Mouse (Mus musculus) thymus, adult 2 months (tissue): ENCODE data around the gene Mfsd10.

Experiments
- CTCF ChIP-seq: fragments of 200-500 bp; IDR thresholded peaks from 2 replicates; pipeline ENCODE4 v1.5.1; 2012; ENCODE audit warnings: mild to moderate bottlenecking, control low read depth, low read length, moderate library complexity, borderline replicate concordance; ENCODE audit not compliant: control insufficient read depth, poor library complexity, insufficient read depth; ENCODE audit errors: extremely low read depth
- POLR2A ChIP-seq: fragments of 200-500 bp; IDR thresholded peaks from 2 replicates; pipeline ENCODE4 v1.6.1; 2012; ENCODE audit warnings: mild to moderate bottlenecking, low read length, control low read depth, moderate library complexity; ENCODE audit not compliant: control insufficient read depth, poor library complexity, insufficient read depth; ENCODE audit errors: extremely low read depth

GRCm38 (mm10) chr5:34609966-34610365, 27.0 kb downstream of the Mfsd10 start:
- TF ChIP-seq POLR2A = no peak
- no peak for TF ChIP-seq CTCF
